Mouse (Mus musculus) ES-Bruce4 (cell line): ENCODE measurements around the gene Armc5. TPM values are rescaled to one million over a fixed set of nuclear protein-coding genes. Genes with fewer than 3 reads are reported as not detected.

Experiments used
- H3K27ac ChIP-seq: 2 replicates; pipeline ENCODE4 v1.5.1; 2012; ENCODE audit warnings: low read length, inconsistent platforms; ENCODE audit not compliant: insufficient read depth
- H3K27me3 ChIP-seq: 2 replicates; pipeline ENCODE4 v1.6.1; 2012; ENCODE audit warnings: mild to moderate bottlenecking, low read length, inconsistent platforms; ENCODE audit not compliant: control insufficient read depth, poor library complexity, insufficient read depth, severe bottlenecking
- H3K36me3 ChIP-seq: 2 replicates; pipeline ENCODE4 v1.6.1; 2012; ENCODE audit warnings: inconsistent platforms, mild to moderate bottlenecking, low read length, moderate library complexity; ENCODE audit not compliant: control insufficient read depth, poor library complexity, insufficient read depth, severe bottlenecking
- H3K4me1 ChIP-seq: one replicate; pipeline ENCODE4 v1.8.1; 2011; ENCODE audit warnings: low read length; ENCODE audit not compliant: control insufficient read depth, insufficient read depth
- H3K4me3 ChIP-seq: 2 replicates; pipeline ENCODE4 v1.5.1; 2011; ENCODE audit warnings: low read depth, mild to moderate bottlenecking, low read length
- H3K9ac ChIP-seq: 2 replicates; pipeline ENCODE4 v1.6.1; 2012; ENCODE audit warnings: low read depth, mild to moderate bottlenecking, inconsistent platforms; ENCODE audit not compliant: poor library complexity, severe bottlenecking
- H3K9me3 ChIP-seq: replicated peaks from 2 replicates; pipeline ENCODE4 v1.6.1; 2012; ENCODE audit warnings: mild to moderate bottlenecking, low read length, inconsistent platforms; ENCODE audit not compliant: control insufficient read depth, poor library complexity, insufficient read depth, severe bottlenecking
- CTCF ChIP-seq: IDR thresholded peaks from one replicate; pipeline ENCODE4 v1.8.1; 2011; ENCODE audit warnings: low read depth, low read length
- EP300 ChIP-seq: IDR thresholded peaks from 2 replicates; pipeline ENCODE4 v1.6.1; 2011; ENCODE audit warnings: low read depth, low read length; ENCODE audit not compliant: insufficient read depth
- POLR2A ChIP-seq: IDR thresholded peaks from one replicate; pipeline ENCODE4 v1.8.1; 2011; ENCODE audit warnings: low read length; ENCODE audit not compliant: insufficient read depth
- polyA plus RNA-seq: library from polyadenylated mRNA; stranded (reverse); fragments of >200 nt; gene quantifications from 2 replicates; pipeline ENCODE4 v1.2.4, GENCODE M21; 2011; ENCODE audit warnings: low read depth; ENCODE audit not compliant: missing spikeins, insufficient read depth, insufficient read length

The Armc5 gene
- polyA plus RNA-seq, 1 experiment: 3.0 TPM

DNA sequence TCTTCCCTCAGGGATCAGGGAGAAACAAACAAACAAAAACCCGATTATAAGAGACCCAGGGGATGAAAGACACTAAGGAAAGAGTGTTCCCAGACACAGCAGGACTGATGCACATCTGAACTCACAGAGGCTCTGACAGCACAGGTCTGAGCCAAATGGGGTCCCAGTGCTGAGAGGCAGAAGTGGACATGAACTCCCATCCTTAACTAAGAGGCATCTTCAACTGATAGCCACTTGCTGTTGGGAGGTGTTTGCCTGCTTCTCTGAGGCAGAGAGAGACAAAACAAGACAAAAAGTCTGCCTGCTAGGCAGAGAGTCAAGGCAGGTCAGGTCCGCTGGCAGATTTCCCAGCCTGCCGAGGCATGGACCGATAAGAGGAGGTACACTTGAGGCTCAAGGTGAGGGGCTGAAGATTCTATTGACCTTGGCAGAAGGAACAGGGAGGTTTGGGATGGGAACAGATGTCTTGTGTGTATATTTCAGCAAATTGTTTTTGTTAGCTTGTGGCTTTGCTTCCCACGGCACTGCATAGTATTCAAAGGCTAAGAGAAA, 19.7 kb downstream of the Armc5 start:
- Histone ChIP-seq H3K36me3 (no peaks in the 10 kb centered on the region), H3K9me3 (no peaks in the 10 kb centered on the region), H3K27ac (no peak overlapping the region), H3K9ac (no peak overlapping the region), H3K27me3 (no peaks in the 10 kb centered on the region), H3K4me1 (no peaks in the 10 kb centered on the region), H3K4me3 (no peak overlapping the region)
- TF ChIP-seq POLR2A (no peak), CTCF (no peak), EP300 (no peak)

DNA sequence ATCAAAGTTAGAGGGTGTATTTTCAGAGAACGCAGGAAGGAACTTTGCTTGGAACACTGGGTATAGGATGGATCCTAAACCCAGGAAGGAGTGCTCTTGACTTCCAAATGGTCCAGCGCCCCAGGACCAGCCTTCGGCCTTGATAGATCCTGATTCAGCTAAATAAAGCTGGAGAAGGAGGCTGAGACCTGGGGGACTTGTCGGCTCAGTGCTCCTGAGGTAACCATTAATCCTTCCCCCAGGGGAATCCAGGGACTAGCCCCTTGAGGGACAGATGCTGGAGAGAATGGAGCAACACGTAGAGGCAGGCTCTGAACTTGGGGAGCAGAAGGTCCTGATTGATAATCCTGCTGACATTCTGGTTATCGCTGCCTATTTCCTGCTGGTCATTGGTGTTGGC, 28.3 kb downstream of the Armc5 start, which contains the start of gene Slc5a2:
Gene Slc5a2, plus strand, starts transcription at position 247 of the 400 bp plus-strand sequence.
- no peak within 1 kb of the TSS for H3K4me3 ChIP-seq
- H3K36me3 ChIP-seq: no peaks in the 10 kb centered on the region
- no peak within 1 kb of the TSS for H3K27ac ChIP-seq
- TF ChIP-seq EP300 (no peak), CTCF (no peak), POLR2A (no peak)
- H3K9ac ChIP-seq: no peak within 1 kb of the TSS
- H3K9me3 ChIP-seq: no peaks in the 10 kb centered on the region
- H3K27me3 ChIP-seq: no peaks in the 10 kb centered on the region
- no peaks in the 10 kb centered on the region for H3K4me1 ChIP-seq

DNA sequence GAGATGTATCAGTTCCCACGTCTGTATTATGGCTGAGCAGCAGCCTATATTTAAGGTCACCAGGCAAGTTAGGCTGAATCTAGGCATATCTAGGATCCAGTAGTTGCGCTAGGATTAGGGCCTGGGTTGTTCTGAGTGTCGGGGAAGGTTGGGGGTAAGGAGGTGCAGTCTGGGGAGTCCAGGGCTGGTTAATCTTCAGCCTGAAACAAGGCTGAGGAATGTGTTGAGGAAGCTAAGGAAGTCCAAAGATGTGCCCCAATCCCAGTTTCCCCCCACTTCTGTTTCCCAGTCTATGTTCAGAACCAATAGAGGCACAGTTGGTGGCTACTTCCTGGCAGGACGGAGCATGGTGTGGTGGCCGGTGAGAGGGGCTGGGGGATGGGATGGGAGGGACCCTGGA, 28.9 kb downstream of the Armc5 start:
- H3K36me3 ChIP-seq: no peaks in the 10 kb centered on the region
- H3K9me3 ChIP-seq: no peaks in the 10 kb centered on the region
- no peak overlapping the region for H3K4me3 ChIP-seq
- H3K4me1 ChIP-seq: no peaks in the 10 kb centered on the region
- H3K27me3 ChIP-seq: no peaks in the 10 kb centered on the region
- TF ChIP-seq CTCF: no peak
- no peak for TF ChIP-seq POLR2A
- TF ChIP-seq EP300: no peak
- H3K9ac ChIP-seq: no peak overlapping the region
- no peak overlapping the region for H3K27ac ChIP-seq

DNA sequence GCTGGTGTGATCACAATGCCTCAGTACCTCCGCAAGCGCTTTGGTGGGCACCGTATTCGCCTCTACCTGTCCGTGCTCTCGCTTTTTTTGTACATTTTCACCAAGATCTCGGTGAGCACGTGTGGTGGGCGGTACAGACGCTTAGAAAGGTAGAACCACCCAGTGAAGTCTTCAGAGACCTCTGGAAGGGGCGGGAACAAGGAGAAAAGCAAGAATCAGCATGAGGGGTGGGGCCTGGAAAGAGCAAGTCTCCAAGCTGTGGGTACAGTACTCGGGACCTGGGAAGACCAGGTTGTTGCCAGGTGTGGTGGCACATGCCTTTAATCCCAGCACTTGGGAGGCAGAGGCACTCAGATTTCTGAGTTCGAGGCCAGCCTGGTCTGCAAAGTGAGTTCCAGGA, 30.2 kb downstream of the Armc5 start:
- no peak overlapping the region for H3K27ac ChIP-seq
- TF ChIP-seq POLR2A (no peak), CTCF (no peak), EP300 (no peak)
- H3K9ac ChIP-seq: no peak overlapping the region
- H3K9me3 ChIP-seq: no peaks in the 10 kb centered on the region
- H3K36me3 ChIP-seq: no peaks in the 10 kb centered on the region
- H3K4me1 ChIP-seq: no peaks in the 10 kb centered on the region
- H3K27me3 ChIP-seq: no peaks in the 10 kb centered on the region
- no peak overlapping the region for H3K4me3 ChIP-seq

DNA sequence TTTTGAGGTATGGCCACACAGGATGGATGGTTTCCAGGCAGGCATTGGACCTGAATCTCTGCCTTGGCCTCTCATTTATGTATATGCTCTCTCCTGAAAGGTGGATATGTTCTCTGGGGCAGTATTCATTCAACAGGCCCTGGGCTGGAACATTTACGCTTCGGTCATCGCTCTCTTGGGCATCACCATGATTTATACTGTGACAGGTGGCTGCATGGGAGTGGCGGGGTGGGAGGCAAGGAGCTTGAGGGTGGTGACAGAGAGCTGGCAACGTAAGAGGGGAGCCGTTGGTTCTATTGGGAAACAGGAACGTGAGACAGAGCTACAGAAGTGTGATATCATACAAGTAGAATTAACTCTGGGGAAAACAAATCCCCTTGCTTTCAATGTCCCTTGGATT, 30.7 kb downstream of the Armc5 start:
- no peak overlapping the region for H3K9ac ChIP-seq
- H3K27me3 ChIP-seq: no peaks in the 10 kb centered on the region
- H3K27ac ChIP-seq: no peak overlapping the region
- H3K36me3 ChIP-seq: no peaks in the 10 kb centered on the region
- TF ChIP-seq POLR2A (no peak), EP300 (no peak), CTCF (no peak)
- H3K9me3 ChIP-seq: no peaks in the 10 kb centered on the region
- no peaks in the 10 kb centered on the region for H3K4me1 ChIP-seq
- no peak overlapping the region for H3K4me3 ChIP-seq

DNA sequence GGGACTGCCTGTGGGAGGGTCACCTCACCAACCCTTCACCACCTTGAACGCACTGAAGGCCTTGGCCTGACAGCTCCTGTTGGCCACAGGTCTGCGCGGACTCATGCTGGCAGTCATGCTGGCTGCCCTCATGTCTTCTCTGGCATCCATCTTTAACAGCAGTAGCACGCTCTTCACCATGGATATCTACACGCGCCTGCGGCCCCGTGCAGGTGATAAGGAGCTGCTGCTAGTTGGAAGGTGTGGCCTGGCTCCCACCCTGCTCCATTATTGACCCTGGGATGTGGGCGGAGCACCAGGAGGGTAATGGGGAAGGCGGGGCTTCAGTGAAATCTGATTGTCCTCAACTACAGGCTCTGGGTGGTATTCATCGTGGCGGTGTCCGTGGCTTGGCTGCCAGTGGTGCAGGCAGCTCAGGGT, 33.3 kb downstream of the Armc5 start:
- Histone ChIP-seq H3K9ac (no peak overlapping the region), H3K27me3 (no peaks in the 10 kb centered on the region), H3K4me3 (peak overlapping the region; percentile 14), H3K27ac (no peak overlapping the region), H3K36me3 (no peaks in the 10 kb centered on the region), H3K4me1 (no peaks in the 10 kb centered on the region), H3K9me3 (no peaks in the 10 kb centered on the region)
- TF ChIP-seq CTCF (no peak), EP300 (no peak), POLR2A (no peak)
